Mouse (Mus musculus): ENCODE data around the gene 2310061I04Rik.
"Not testable (repeated sequence)": the region's sequence is repeated elsewhere in the genome, so short reads cannot be mapped to it uniquely, and the experiment has no call there.

The 2310061I04Rik gene

DNA sequence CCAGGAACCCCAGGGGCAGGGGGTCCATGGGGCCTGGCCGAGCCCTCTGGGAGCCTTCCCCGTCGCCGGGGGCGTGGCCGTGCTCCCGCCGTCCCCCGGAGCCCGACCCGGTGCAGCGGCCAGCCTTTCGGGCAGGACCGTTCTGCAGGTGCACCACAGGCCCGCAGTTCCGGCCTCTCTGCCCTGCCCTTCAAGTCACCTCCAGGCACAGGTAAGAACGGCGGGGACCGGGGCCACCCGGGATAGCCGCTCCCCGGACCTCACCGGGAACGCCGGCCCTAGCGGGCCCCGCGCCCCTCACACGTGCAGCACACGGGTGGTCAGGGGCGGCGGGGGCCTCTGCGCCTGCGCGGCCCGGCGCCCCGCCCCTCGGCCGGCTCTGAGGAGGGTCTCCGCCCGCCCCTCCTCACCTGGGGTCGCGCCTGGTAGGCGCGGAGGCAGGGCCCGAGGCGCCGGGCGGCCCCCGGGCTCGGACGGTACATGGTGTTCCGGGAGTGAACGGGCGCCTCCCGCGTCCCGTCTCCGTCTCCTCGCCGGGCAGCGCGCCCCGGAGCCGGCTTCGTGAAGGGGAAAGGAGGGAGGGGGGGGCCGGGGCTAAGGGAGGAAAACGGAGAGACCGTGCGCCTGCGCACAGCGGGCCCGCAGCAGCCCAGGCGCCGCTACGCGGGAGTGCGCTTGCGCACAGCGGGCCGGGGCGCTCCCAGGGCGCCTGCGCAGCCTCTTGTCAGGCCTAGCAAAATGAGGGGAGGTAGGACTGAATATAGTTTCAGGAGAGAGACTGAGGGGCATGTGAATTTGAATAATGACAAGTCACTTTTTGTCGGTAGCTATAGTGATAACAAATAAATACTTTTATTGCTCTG, at the start of gene 2310061I04Rik:
Gene 2310061I04Rik, minus strand, starts transcription at position 651 of the 863 bp plus-strand sequence.
- DNase-seq (ENCODE audit: low read depth, low spot score) = peak; percentile 79

DNA sequence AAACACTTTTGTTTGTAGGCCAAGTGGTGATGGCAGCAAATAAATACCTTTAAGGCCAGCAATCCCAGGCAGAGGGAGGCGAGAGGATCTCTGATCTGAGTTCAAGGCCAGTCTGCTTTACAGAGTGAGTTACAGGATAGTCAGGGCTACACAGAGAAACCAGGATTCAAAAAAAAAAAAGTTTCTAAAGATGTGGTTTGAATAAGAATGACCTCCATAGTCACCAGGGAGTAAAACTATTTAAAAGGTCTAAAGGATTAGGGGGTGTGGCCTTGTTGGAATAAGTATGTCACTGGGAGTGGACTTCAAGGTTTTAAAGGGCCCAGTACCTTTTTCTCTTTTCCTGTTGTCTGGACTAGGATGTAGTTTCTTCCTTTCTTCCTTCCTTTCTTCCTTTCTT, 42.7 kb upstream of the 2310061I04Rik start:
- no peak for DNase-seq (ENCODE audit: low read depth, low spot score)

DNA sequence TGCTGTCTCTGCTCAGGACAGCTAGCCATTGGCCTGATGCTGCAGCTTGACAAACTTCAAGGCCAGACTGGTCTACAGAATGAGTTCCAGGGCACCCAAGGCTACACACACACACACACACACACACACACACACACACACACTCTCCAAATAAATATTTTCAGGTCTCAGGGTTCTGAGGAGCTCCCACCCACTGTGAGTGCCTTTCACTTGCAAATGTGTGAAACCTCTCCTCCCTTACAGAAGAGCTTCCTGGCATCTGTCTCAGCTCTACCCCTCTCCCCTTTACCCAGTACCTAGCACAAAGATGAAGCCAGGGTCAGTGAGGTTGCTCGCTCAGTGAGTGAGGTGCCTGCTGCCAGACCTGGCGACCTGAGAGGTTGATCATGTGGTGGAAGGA, 41.9 kb upstream of the 2310061I04Rik start:
- DNase-seq (ENCODE audit: low read depth, low spot score) = no peak

DNA sequence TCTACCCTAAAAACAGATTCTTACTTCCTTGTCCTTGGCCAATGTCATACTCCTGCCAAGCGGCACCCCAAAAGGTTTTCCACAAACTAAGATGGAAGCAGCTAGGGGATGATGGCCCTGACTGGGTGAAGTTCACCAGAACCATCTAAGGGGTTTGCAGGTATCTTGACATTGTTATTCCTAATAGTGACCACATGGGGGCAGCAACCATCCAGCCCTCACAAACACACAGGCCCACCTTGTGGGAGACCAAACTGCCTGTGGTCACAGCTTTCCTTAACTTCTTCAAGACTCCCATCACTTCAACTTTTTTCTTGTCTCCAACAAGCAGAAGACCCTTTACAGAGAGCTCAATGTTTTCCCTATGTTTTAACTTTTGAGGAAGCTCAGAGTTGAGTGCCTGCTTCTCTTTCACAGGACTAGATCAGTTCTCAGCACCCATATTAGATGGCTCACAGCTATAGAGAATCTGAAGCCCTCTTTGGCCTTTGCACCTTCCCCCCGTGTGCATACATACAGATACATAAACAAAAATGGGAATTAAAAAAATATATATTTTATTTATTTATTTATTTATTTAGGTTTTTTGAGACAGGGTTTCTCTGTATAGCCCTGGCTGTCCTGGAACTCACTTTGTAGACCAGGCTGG, 40.6 kb upstream of the 2310061I04Rik start:
- DNase-seq (ENCODE audit: low read depth, low spot score) = no peak

DNA sequence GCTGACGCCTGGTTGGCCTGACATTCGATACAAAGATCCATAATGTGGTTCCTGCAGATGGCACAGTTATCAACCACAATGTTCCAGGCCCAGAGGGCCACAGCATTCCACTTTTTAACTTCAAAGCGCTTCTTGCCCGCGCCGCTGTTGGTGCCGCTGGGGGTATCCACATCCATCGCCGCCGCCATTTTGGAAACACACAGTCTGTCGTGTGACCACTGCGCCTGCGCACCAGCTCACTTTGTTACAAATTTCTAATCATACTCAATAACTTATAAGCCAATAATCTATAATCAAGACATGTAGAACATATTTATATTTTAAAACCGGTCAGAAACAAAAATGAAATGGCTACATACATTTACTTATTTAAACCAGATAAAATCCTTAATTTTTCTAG, 38.5 kb upstream of the 2310061I04Rik start:
- not testable (repeated sequence) for DNase-seq (ENCODE audit: low read depth, low spot score)

DNA sequence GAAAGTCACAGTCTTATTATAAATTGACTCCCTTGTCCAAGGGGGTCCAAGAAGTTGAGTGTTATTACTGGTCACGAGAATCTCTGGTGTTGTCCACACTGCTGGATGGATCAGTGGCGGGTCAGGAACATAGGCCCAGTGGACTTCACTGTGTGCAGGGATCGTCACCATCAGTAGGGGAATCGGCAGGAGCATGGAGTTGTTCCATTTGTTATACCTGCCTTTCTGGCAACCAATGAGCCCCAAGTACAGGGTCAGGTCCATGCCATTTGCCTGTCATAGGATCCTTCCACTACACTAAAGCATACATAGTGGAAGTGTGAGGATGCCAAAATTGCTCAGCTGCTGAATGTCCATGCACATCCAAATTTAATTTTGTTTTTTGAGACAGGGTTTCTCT, 35.4 kb upstream of the 2310061I04Rik start:
- no peak for DNase-seq (ENCODE audit: low read depth, low spot score)

DNA sequence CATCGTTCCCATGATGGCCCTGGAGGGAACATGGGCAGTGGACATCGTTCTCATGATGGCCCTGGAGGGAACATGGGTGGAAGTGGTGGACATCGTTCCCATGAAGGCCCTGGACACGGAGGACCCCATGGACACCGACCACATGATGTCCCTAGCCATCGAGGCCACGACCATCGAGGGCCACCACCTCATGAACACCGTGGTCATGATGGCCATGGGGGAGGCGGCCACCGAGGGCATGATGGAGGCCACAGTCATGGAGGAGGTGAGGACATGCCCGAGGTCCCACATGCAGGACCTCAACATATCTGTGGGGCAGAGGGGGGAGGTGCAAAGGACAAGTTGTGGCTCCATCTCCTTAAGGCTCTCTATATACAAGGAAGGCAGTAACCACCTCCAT, 33.4 kb upstream of the 2310061I04Rik start:
- no peak for DNase-seq (ENCODE audit: low read depth, low spot score)

DNA sequence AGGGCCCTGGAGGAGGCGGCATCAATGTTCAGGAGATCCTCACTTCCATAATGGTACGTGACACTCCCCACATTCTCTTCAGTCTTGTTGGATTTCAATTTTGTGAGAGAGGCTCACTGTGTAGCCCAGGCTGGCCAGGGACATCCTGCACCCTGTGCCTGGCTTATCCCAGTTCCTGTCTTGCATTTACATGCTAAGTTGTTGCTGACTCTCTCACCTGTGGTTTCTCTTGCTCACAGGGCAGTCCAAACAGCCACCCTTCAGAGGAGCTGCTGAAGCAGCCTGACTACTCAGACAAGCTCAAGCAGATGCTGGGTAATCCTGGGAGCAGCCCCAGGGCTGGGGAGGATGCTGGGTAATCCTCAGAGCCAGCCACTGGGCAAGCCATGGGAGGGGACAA, 32.3 kb upstream of the 2310061I04Rik start:
- DNase-seq (ENCODE audit: low read depth, low spot score) = no peak

DNA sequence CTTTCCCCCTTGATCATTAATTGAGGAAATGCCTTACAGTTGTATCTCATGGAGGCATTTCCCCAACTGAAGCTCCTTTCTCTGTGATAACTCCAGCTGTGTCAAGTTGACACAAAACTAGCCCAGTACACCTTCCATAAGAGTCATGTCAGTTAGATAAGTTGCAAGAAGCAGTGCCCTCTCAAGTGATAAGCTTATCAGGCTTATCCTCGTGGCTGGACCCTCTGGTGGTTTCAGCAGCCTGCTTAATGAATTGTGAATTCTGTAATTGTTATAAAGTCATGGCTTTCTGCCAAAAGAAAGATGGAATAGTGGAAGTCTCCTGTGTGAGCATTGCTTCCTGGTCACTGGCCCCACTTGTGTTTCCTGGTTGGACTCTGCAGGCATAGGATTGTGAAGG, 30.2 kb upstream of the 2310061I04Rik start:
- DNase-seq (ENCODE audit: low read depth, low spot score) = no peak

DNA sequence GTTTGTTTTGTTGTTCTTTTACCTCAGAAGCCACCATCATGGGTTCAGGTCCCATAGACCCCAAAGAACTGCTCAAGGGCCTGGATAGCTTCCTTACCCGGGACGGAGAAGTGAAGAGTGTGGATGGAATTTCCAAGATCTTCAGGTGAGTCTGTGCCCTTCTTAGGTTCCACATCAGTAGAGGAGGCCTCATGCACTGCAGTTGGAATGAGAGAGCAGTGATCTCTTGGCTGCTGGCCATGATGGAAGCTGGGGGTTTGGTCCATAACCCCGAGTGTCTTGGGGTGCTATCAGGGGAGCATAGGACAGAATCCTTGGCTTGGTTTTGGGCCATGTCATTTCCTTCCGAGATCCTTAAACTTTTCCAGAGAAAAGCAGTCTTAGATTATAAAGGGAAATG, 26.1 kb upstream of the 2310061I04Rik start:
- no peak for DNase-seq (ENCODE audit: low read depth, low spot score)

DNA sequence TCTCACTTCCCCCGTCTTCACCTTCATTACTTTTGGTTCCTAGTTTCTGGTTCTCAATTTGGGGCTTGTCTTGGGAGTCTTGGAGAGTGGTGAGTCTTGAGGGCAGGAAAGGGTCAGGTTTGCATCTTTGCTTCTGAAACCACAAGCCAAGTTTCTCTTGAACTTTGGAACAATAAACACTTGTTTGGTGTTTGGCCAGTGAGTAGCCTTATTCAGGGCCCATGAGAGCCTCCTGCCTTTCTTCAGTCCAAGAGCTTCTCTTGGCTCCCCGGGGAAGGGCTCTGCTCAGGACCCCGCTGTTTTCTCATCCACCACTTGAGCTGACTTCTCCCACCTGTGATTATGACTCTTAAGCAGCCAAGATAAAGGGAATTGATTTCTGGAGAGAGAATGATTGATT, 25.3 kb upstream of the 2310061I04Rik start:
- DNase-seq (ENCODE audit: low read depth, low spot score) = no peak

DNA sequence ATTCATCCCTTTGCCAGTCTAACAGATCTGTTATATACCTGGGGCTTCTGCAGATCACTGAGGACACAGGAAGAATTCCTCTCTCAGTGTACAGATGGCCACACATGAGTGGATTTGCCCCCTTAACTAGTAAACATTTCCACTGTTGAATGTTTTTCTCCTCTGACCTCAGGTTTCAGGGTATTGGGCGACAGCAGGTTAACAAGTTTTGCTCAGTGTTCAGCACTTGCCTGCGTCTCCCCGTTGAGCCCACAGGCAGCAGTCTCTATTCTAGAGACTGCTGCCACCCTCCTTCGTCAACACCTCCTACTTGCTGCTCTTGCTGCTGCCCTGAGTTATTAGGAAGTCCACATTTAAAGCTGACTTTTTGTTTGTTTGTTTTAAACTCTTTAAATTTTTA, 24.5 kb upstream of the 2310061I04Rik start:
- DNase-seq (ENCODE audit: low read depth, low spot score) = no peak

DNA sequence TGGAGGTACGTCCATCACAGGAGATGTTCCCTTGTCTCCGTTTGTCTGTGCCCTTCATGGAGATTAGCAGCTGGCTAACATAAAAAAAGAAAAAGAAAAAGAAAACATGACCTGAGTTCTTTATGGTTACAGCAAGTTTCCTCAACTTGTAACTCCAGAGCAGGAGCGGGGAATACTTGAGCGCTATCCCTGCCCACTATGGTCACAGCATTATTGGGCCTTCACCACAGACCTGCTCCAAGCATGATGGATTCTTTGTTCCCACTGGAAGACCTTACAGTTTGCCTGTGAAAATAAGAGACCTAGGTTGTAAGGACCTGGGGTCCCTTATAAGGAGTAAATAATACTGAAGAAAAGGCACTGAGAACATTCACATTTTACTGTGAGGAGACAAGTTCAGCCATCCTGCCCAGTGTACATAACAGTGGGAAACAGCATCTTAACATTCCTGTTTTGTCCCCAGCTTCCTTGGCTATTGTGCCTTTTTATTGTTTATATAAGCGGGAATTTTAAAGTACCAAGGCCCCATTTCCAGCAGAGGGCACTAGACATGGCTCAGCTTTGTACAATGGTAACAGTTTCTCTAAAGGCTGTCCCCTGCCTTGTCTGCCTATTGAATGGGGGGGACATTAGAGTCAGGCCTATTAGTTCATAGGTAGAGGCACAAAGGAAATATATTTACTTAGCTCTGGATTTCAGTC, 23.8 kb upstream of the 2310061I04Rik start:
- DNase-seq (ENCODE audit: low read depth, low spot score) = no peak

DNA sequence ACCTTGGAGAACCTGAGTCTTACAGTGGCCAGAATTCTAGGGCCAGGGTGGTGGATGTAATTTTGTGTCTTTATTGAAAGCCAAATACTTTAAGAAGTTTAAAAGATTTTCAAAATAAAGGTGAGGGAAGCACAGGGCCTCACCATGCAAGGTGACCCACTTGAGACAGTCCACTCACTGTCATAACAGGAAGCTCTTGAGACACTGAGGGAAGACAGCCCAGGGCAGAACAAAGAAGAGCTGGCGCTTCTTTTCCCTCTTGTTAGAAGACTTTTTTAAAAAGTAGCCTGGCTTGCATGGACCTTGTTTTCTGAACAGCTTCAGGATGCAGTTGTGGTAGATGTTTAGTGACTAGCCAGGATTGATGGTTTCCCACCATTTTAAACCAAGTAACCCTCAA, 23.2 kb upstream of the 2310061I04Rik start:
- DNase-seq (ENCODE audit: low read depth, low spot score) = no peak

DNA sequence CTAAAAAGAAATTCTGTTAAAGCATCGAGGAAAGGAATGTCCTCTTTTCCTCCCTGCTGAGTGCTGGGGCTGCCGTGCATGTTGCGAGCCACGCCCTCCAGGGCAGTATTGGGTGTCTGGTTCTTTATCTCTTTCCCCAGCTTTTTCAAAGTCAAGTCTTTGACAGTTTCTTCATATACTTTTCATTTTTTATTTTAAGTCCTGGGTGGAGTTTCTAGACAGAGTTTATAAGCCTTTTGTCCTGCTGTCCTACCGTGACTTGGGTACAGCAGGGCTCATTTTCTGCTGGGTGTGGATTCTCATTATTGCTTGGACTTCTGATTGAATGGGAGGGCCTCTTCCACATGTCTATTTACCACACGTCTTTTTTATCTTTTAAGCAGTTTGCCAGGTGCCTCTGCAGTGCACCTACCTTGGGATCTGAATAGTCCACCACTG, 22.7 kb upstream of the 2310061I04Rik start:
- DNase-seq (ENCODE audit: low read depth, low spot score) = no peak

DNA sequence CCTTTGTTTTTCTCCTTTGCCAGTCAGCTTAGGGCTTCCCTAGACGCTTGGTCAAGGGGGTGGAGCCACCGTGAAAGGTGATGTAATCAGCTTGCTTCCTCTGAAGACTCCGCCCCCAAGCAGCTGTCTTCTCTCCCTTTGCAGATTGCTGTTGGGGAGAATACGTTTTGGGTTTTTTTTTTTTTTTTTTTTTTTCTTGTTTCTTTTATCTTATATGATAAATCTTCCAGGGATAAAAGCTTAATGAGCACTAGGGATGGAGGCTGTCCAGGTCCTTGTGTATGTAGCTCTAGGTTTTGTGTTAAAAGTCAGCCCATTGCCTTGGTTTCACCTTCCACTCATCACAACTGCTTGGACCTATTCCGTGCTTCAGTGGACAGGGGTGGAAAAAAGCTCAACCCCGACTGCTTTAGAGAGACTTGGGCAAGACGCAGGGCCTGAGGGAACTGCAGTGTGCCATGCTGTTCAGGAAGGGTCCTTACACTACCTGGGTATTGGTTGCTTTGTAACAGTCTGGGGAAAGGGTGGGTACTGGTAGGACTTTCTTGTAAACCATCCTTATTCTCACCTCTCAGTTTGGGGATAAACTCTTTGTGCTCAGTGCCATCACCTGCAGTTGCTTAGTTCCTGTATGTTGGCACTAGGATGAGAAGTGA, 22.0 kb upstream of the 2310061I04Rik start:
- peak; percentile 92 for DNase-seq (ENCODE audit: low read depth, low spot score)

DNA sequence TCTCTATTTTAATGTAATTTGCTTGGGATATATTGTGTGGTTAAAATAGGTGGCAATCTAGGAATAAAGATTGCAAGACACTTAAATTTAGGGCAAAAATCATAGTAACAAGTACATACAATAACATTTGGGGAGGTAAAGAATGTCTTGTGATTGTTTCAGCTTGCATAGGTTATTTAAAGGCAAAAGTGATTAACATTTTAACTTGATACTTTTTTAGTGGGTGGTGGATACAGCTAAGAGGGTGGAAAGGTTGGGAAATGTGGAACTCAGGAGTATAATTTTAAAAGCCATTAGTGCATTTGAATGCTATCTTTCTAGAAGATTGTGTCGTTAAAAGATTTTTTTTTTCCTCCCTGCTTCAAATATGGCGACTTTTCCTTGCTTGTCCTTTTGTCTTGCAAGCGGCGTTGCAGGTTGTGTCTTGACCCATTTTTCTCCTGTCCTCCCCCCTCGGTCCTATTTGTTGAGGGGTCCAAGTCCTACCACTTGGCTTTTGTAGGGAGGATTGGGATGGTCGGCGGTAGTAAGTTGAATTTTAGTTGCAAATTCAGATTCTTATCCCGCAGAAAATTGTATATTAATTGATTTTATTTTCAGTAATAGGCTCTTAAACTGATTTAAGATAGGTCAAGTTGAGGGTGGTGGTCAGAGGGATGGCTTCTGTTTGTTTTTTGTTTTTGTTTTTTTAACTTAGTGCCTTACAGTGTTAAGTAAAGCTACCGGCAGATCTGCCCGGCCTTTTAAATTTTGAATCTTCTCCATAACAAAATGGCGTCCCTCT, 21.2 kb upstream of the 2310061I04Rik start:
- no peak for DNase-seq (ENCODE audit: low read depth, low spot score)

DNA sequence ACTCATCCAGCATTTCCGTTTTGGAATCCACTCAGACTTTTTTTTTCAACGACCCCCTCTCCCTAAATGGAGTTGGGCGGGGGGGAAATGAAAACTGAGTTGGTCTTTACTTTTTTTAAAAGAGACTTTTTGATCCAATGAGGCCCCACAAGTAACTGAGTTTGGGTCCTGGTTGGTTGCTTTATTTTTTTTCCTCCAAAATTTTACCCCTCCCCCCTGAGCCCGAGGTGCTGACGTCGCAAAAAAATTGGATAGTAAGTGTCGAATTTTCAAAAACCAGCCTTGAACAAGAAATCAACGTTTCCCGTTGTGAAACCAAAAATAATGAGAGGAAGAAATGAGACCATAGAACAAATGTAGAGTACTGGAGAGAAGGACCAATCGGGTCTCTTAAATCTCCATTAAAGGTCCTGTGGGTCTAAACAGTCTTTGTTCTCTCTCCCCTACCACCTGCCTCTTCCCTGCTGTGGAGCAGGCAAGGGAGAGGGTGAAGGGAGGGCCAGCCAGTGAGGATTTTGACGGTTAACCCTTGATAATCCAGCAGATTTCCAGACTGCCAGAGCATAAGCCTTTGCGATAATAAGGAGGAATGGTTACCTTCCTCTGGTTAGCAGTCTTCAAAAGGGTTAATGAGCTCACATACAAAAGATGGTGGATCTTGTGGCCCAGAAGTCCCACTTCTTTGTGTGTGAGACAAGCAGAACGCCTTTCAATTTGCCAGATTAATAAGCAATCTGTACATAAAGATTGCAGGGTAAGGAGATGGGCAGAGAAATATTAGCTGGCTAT, 20.4 kb upstream of the 2310061I04Rik start:
- DNase-seq (ENCODE audit: low read depth, low spot score) = no peak

DNA sequence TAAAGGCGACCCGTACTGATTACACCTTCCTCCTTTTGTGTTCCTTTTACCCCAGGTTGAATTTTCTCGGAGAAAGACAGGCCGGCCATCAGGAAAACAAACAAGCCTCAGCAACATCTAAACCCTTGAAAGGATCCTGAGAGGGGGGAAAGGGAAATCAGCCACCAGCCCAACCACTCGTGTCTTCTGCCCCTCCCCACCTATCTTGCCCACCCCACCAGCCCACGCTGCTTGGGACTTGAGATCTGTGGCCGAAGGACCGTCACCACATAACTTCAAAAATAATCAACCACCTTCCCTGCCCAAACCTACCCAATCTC, 19.9 kb upstream of the 2310061I04Rik start:
- no peak for DNase-seq (ENCODE audit: low read depth, low spot score)
